Mouse (Mus musculus) embryonic facial prominence, embryonic 13.5 days (tissue): Measurements from ENCODE around the gene Uts2b. TPM values are rescaled to one million over a fixed set of nuclear protein-coding genes. Genes with fewer than 3 reads are reported as not detected.
"Not testable (repeated sequence)": the region's sequence is repeated elsewhere in the genome, so short reads cannot be mapped to it uniquely, and the experiment has no call there.

ENCODE experiments used
- ATAC-seq: fragments of 200-750 bp; cut with Nextera tagmentation; 2 replicates; pipeline ENCODE4 v1.8.0; 2017; ENCODE audit warnings: low read depth; ENCODE audit not compliant: insufficient number of reproducible peaks, insufficient read depth, low FRiP score, low TSS enrichment
- H3K27ac ChIP-seq: fragments of 300-500 bp; sonication (generic); 2 replicates; pipeline ENCODE4 v1.5.1; 2015; ENCODE audit warnings: moderate library complexity, mild to moderate bottlenecking, inconsistent platforms
- H3K27me3 ChIP-seq: fragments of 300-500 bp; sonication (generic); 2 replicates; pipeline ENCODE4 v1.6.1; 2015; ENCODE audit warnings: mild to moderate bottlenecking, inconsistent platforms
- H3K36me3 ChIP-seq: fragments of 300-500 bp; sonication (generic); 2 replicates; pipeline ENCODE4 v1.6.1; 2015; ENCODE audit warnings: mild to moderate bottlenecking, inconsistent platforms
- H3K4me1 ChIP-seq: fragments of 300-500 bp; sonication (generic); 2 replicates; pipeline ENCODE4 v1.6.1; 2015; ENCODE audit warnings: inconsistent platforms
- H3K4me2 ChIP-seq: fragments of 300-500 bp; sonication (generic); 2 replicates; pipeline ENCODE4 v1.6.1; 2015; ENCODE audit warnings: moderate library complexity, mild to moderate bottlenecking, inconsistent platforms
- H3K4me3 ChIP-seq: fragments of 300-500 bp; sonication (generic); 2 replicates; pipeline ENCODE4 v1.5.1; 2015; ENCODE audit warnings: mild to moderate bottlenecking, inconsistent platforms
- H3K9ac ChIP-seq: fragments of 300-500 bp; sonication (generic); 2 replicates; pipeline ENCODE4 v1.6.1; 2015; ENCODE audit warnings: mild to moderate bottlenecking, inconsistent platforms
- H3K9me3 ChIP-seq: fragments of 300-500 bp; sonication (generic); 2 replicates; pipeline ENCODE4 v1.6.1; 2016; ENCODE audit warnings: inconsistent platforms
- WGBS: fragments of 180-500 bp; shearing (Covaris S2); methylation state at CpG from one replicate; pipeline ENCODE4 v1.1.7; 2015; ENCODE audit warnings: mixed read lengths; 5-methylcytosine and 5-hydroxymethylcytosine counted together
- polyA plus RNA-seq: library from polyadenylated mRNA; unstranded; fragments of >200 nt; fragmentation: Nextera tagmentation; extraction: Ambion mirVana; gene quantifications from 2 replicates; pipeline ENCODE4 v1.2.1, GENCODE M21; 2015

Gene Uts2b
- polyA plus RNA-seq, 1 experiment from 2014 or later = 0.25 TPM

DNA sequence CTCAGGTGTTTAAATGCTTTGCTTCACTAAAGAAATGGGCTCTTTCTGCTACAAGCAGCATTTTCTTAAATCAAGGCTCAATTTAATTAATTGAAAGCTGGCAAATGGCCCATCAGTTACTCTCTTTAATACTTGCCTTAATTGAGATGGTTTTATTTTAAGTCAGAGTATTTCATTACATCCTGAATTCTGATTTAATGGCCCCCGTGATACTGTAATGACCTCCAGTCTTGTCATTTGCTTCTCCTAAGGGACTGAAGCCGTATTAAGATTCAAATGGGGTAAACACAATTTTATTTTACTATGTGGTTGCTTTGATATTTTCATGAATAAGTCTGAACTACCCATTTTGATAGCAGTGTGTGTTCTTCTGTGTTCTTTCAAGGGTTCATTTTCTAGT lies 661 bp upstream of the Uts2b start:
- H3K4me2 ChIP-seq = no peak overlapping the region
- H3K27me3 ChIP-seq = no peaks in the 10 kb centered on the region
- no peak overlapping the region for H3K4me3 ChIP-seq
- no peaks in the 10 kb centered on the region for H3K9me3 ChIP-seq
- WGBS = 57% methylated on average over 2 of the region's 2 CpGs
- ATAC-seq = no peak
- no peaks in the 10 kb centered on the region for H3K4me1 ChIP-seq
- H3K36me3 ChIP-seq = no peaks in the 10 kb centered on the region
- H3K9ac ChIP-seq = no peak overlapping the region
- no peak overlapping the region for H3K27ac ChIP-seq

GRCm38 (mm10) chr16:27360059-27360458 lies 10.0 kb downstream of the Uts2b start:
- Histone ChIP-seq H3K27me3 (no peaks in the 10 kb centered on the region), H3K4me3 (no peak overlapping the region), H3K4me2 (no peak overlapping the region), H3K4me1 (no peaks in the 10 kb centered on the region), H3K27ac (no peak overlapping the region), H3K9ac (no peak overlapping the region), H3K36me3 (no peaks in the 10 kb centered on the region), H3K9me3 (no peaks in the 10 kb centered on the region)
- ATAC-seq = no peak
- 89% methylated on average over 1 of the region's 1 CpGs for WGBS

- 86% methylated on average over 2 of the region's 2 CpGs for WGBS
- no peaks in the 10 kb centered on the region for H3K4me1 ChIP-seq
- no peaks in the 10 kb centered on the region for H3K27me3 ChIP-seq
- no peaks in the 10 kb centered on the region for H3K36me3 ChIP-seq
- no peak overlapping the region for H3K9ac ChIP-seq
- H3K27ac ChIP-seq = no peak overlapping the region
- no peak overlapping the region for H3K4me3 ChIP-seq
- H3K9me3 ChIP-seq = no peaks in the 10 kb centered on the region
- ATAC-seq = no peak
- no peak overlapping the region for H3K4me2 ChIP-seq
These were observed 15.6 kb downstream of the Uts2b start for GRCm38 (mm10) chr16:27354464-27354863.

DNA sequence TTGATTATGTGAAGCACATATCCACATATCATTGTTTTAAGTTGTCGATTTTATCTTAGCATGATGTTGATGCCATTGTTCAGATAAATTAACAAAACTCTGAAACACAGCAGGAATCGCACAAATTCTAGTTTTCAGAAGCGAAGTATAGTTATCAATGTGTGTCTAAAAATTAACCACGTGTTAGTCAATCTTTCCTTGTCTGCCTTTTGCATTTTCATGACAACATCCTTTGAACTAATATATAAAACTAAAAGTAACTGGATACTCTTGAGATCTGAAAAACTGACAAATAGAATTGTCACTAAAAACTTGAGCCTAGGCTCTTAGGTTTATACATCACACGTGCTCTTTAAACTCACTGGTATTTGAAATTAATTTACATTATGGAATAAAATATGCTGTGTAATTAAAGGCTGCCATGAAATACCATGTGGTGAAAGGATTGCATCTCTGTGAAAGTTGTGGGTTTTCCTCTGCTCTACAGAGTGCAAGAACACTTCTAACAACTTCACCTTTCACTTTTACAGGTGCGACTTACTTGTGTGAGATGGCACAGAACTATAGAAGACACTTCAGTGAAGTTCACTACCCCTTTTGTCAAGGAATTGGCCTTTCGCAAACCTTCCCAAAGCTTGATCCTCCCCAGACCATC lies 20.0 kb downstream of the Uts2b start:
- Histone ChIP-seq H3K4me3 (no peak overlapping the region), H3K4me1 (no peaks in the 10 kb centered on the region), H3K4me2 (no peak overlapping the region), H3K36me3 (no peaks in the 10 kb centered on the region), H3K27ac (no peak overlapping the region), H3K27me3 (no peaks in the 10 kb centered on the region), H3K9ac (no peak overlapping the region), H3K9me3 (no peaks in the 10 kb centered on the region)
- 87% methylated on average over 7 of the region's 7 CpGs for WGBS
- no peak for ATAC-seq

DNA sequence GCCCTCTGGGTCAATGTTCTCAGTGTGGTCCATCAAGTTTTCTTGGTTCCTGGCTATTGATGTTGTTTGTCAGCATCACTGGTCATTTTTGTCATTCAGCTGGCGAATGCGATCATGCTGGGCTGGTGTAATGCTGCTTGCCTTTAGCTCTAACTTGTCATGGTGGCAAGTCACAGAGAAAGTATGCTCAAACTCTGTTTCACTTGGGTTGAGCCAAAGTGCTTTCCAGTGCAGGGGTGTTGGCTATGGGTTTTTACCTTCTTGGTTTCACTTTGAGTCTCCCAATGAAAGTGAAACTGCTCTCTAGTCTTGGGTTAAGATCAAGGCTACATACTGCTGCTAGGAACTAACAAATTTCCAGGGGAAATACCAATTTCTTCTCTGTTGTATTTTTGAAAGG lies 20.8 kb downstream of the Uts2b start:
- H3K4me1 ChIP-seq = no peaks in the 10 kb centered on the region
- H3K9me3 ChIP-seq = no peaks in the 10 kb centered on the region
- 86% methylated on average over 2 of the region's 2 CpGs for WGBS
- ATAC-seq = no peak
- no peak overlapping the region for H3K4me2 ChIP-seq
- no peak overlapping the region for H3K27ac ChIP-seq
- H3K27me3 ChIP-seq = no peaks in the 10 kb centered on the region
- H3K9ac ChIP-seq = no peak overlapping the region
- H3K36me3 ChIP-seq = no peaks in the 10 kb centered on the region
- H3K4me3 ChIP-seq = no peak overlapping the region

GRCm38 (mm10) chr16:27348359-27348758 lies 21.7 kb downstream of the Uts2b start:
- Histone ChIP-seq H3K9me3 (no peaks in the 10 kb centered on the region), H3K4me2 (no peak overlapping the region), H3K36me3 (no peaks in the 10 kb centered on the region), H3K4me1 (no peaks in the 10 kb centered on the region), H3K27me3 (no peaks in the 10 kb centered on the region), H3K27ac (no peak overlapping the region), H3K4me3 (no peak overlapping the region), H3K9ac (no peak overlapping the region)
- no peak for ATAC-seq
- WGBS = 80% methylated on average over 1 of the region's 1 CpGs

DNA sequence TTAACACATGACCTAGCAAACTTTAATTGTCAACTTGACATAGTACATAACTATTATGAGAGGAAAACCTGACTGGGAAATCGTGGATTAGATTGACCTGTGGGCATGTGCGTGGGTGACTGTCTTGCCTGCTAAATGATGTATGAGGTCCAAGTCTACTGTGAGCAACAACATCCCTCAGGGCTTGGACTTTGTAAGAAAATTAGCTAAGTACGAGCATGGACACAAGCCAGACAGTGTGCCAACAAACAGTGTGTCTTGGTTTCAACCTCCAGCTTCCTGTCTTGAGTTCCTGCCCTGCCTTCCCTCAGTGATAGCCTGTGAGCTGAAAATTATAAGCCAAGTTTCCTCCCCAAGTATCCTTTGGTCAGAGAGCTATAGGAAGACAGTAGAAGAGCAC lies 22.5 kb downstream of the Uts2b start:
- no peaks in the 10 kb centered on the region for H3K27me3 ChIP-seq
- WGBS = 66% methylated on average over 3 of the region's 3 CpGs
- H3K4me2 ChIP-seq = no peak overlapping the region
- no peak for ATAC-seq
- no peak overlapping the region for H3K4me3 ChIP-seq
- no peak overlapping the region for H3K27ac ChIP-seq
- no peaks in the 10 kb centered on the region for H3K4me1 ChIP-seq
- H3K9ac ChIP-seq = no peak overlapping the region
- H3K36me3 ChIP-seq = no peaks in the 10 kb centered on the region
- no peaks in the 10 kb centered on the region for H3K9me3 ChIP-seq

DNA sequence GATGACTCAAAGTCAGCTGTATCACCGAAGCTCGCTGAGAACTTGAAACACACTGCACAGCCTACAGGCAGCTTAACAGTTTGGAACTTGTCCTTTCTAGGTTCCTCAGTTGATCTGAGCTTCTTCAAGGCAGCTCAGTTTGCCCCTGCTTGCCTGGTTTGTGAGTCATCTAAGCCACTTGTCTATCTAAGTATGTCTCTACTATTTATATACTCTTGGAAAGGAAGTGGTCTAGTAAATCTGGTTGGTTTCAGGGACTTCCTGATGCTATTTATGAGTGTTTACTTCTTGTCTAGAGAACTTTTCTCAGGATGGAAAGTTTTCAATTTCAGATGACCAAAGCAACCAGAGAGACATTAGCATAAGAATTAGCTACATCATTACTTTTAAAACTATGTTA lies 43.6 kb downstream of the Uts2b start:
- no peaks in the 10 kb centered on the region for H3K9me3 ChIP-seq
- no peak overlapping the region for H3K4me3 ChIP-seq
- no peak overlapping the region for H3K4me2 ChIP-seq
- H3K27ac ChIP-seq = no peak overlapping the region
- H3K36me3 ChIP-seq = no peaks in the 10 kb centered on the region
- 91% methylated on average over 2 of the region's 2 CpGs for WGBS
- no peaks in the 10 kb centered on the region for H3K4me1 ChIP-seq
- no peaks in the 10 kb centered on the region for H3K27me3 ChIP-seq
- H3K9ac ChIP-seq = no peak overlapping the region
- no peak for ATAC-seq

- Histone ChIP-seq H3K27me3 (no peaks in the 10 kb centered on the region), H3K9ac (no peak overlapping the region), H3K4me2 (no peak overlapping the region), H3K4me1 (no peaks in the 10 kb centered on the region), H3K4me3 (no peak overlapping the region), H3K36me3 (no peaks in the 10 kb centered on the region), H3K27ac (no peak overlapping the region), H3K9me3 (no peaks in the 10 kb centered on the region)
- ATAC-seq = no peak
These were observed 48.0 kb downstream of the Uts2b start for GRCm38 (mm10) chr16:27322047-27322446.

GRCm38 (mm10) chr16:27319099-27319498 lies 50.9 kb downstream of the Uts2b start:
- H3K4me1 ChIP-seq = no peaks in the 10 kb centered on the region
- no peak overlapping the region for H3K27ac ChIP-seq
- no peaks in the 10 kb centered on the region for H3K36me3 ChIP-seq
- no peak for ATAC-seq
- H3K4me3 ChIP-seq = no peak overlapping the region
- H3K27me3 ChIP-seq = no peaks in the 10 kb centered on the region
- H3K9ac ChIP-seq = no peak overlapping the region
- no peaks in the 10 kb centered on the region for H3K9me3 ChIP-seq
- H3K4me2 ChIP-seq = no peak overlapping the region
- WGBS = 81% methylated on average over 1 of the region's 1 CpGs

- H3K4me2 ChIP-seq = not testable (repeated sequence)
These were observed 62.9 kb downstream of the Uts2b start, which contains the start of gene Ostn for GRCm38 (mm10) chr16:27307189-27307588. Gene Ostn, plus strand, starts transcription at chr16:27307489.

More at GRCm38 (mm10) chr16:27307189-27307588, 62.9 kb downstream of the Uts2b start, which contains the start of gene Ostn:
- H3K36me3 ChIP-seq, H3K9me3 ChIP-seq, H3K27ac ChIP-seq, H3K27me3 ChIP-seq, H3K4me3 ChIP-seq, ATAC-seq, H3K4me1 ChIP-seq, H3K9ac ChIP-seq: not testable (repeated sequence)
- WGBS = 67% methylated on average over 4 of the region's 4 CpGs
